Mouse (Mus musculus): Measurements from ENCODE around the gene 4930470P17Rik.

GRCm38 (mm10) chr2:170576077-170576476, 25.7 kb downstream of the 4930470P17Rik start:
- TF ChIP-seq USF1 (IDR thresholded peaks at IDR 0.05; ENCODE audit: low read depth, low read length) (no peak), POLR2A (IDR thresholded peaks at IDR 0.05; ENCODE audit: control insufficient read depth in 1 of 2, insufficient read depth in 1 of 2, low read depth in 1 of 2, low read length in 2 of 2, poor library complexity in 1 of 2) (no peak), ZNF384 (IDR thresholded peaks at IDR 0.05; ENCODE audit: low read depth, low read length) (no peak), CHD1 (IDR thresholded peaks at IDR 0.05; ENCODE audit: low read depth, low read length) (no peak), TBP (IDR thresholded peaks at IDR 0.05; ENCODE audit: low read depth, low read length) (no peak), CTCF (IDR thresholded peaks at IDR 0.05 in 2 of 3, conservative IDR thresholded peaks at IDR 0.05 in 1 of 3; ENCODE audit: control insufficient read depth in 1 of 3, insufficient read depth in 1 of 3, low read depth in 2 of 3, low read length in 3 of 3, poor library complexity in 1 of 3, severe bottlenecking in 1 of 3) (no peak)
